Mouse (Mus musculus) lung, embryonic 14.5 days (tissue): Measurements from ENCODE around the gene Bco2. TPM values are rescaled to one million over a fixed set of nuclear protein-coding genes. Genes with fewer than 3 reads are reported as not detected.

ENCODE experiments used
- ATAC-seq: fragments of 200-750 bp; cut with Nextera tagmentation; 2 replicates; pipeline ENCODE4 v1.8.0; 2017; ENCODE audit warnings: mild to moderate bottlenecking, moderate TSS enrichment, moderate library complexity; ENCODE audit not compliant: insufficient read depth
- DNase-seq: peaks from one replicate; pipeline ENCODE4 v3.0.0-alpha.2; 2015
- H3K27ac ChIP-seq: fragments of 300-500 bp; sonication (generic); 2 replicates; pipeline ENCODE4 v1.5.1; 2014; ENCODE audit warnings: low read depth, mild to moderate bottlenecking, moderate library complexity
- H3K27me3 ChIP-seq: fragments of 300-500 bp; sonication (generic); 2 replicates; pipeline ENCODE4 v1.6.1; 2014; ENCODE audit warnings: low read length, control low read depth; ENCODE audit not compliant: insufficient read depth
- H3K36me3 ChIP-seq: fragments of 300-500 bp; sonication (generic); 2 replicates; pipeline ENCODE4 v1.6.1; 2014; ENCODE audit warnings: control low read depth; ENCODE audit not compliant: insufficient read depth
- H3K4me1 ChIP-seq: fragments of 300-500 bp; sonication (generic); 2 replicates; pipeline ENCODE4 v1.6.1; 2014; ENCODE audit warnings: antibody characterized with exemption, control low read depth; ENCODE audit not compliant: insufficient read depth
- H3K4me2 ChIP-seq: fragments of 300-500 bp; sonication (generic); 2 replicates; pipeline ENCODE4 v1.6.1; 2014; ENCODE audit warnings: mild to moderate bottlenecking
- H3K4me3 ChIP-seq: fragments of 300-500 bp; sonication (generic); 2 replicates; pipeline ENCODE4 v1.5.1; 2014; ENCODE audit warnings: low read depth, low read length
- H3K9ac ChIP-seq: fragments of 300-500 bp; sonication (generic); 2 replicates; pipeline ENCODE4 v1.6.1; 2014
- H3K9me3 ChIP-seq: fragments of 300-500 bp; sonication (generic); 2 replicates; pipeline ENCODE4 v1.6.1; 2016; ENCODE audit warnings: low read depth, low read length, control low read depth
- CTCF ChIP-seq: IDR thresholded peaks from 2 replicates; pipeline ENCODE4 v1.5.1; 2016; ENCODE audit warnings: antibody characterized with exemption, low read depth
- WGBS: fragments of 180-500 bp; shearing (Covaris S2); extraction: QIAGEN DNeasy Blood & Tissue Kit; methylation state at CpG from one replicate; pipeline ENCODE4 v1.1.7; 2014; 5-methylcytosine and 5-hydroxymethylcytosine counted together
- polyA plus RNA-seq: library from polyadenylated mRNA; unstranded; fragments of >200 nt; fragmentation: Nextera tagmentation; extraction: Ambion mirVana; gene quantifications from 2 replicates; pipeline ENCODE4 v1.2.1, GENCODE M21; 2014

The Bco2 gene
- polyA plus RNA-seq, 1 experiment from 2014 or later: 0.17 TPM

DNA sequence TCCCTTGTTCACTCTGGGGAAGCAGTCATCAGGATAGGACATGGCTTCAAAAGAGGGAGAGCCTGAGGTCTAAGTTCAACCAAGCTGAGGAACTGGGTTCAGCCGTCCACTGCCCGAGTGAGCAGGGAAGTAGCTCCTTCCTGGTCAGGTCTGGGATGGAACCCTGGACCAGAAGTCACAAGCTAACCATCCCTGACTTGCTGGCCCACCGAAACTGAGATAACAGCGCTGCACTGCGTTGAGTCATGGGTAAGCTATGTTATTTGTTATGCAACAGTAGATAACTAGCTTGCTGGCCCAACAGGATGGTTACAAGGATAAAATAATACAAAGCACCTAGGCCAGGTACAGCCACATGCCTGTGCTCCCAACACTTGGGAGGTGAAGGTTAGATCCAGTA lies 39.5 kb downstream of the Bco2 start:
- no peaks in the 10 kb centered on the region for H3K36me3 ChIP-seq
- 69% methylated on average over 5 of the region's 5 CpGs for WGBS
- H3K4me2 ChIP-seq: no peak overlapping the region
- no peaks in the 10 kb centered on the region for H3K27me3 ChIP-seq
- ATAC-seq: no peak
- no peaks in the 10 kb centered on the region for H3K9me3 ChIP-seq
- no peak overlapping the region for H3K4me3 ChIP-seq
- H3K9ac ChIP-seq: no peak overlapping the region
- DNase-seq: no peak
- no peak for TF ChIP-seq CTCF
- H3K4me1 ChIP-seq: no peaks in the 10 kb centered on the region
- no peak overlapping the region for H3K27ac ChIP-seq

- Histone ChIP-seq H3K4me1 (no peaks in the 10 kb centered on the region), H3K9ac (no peak overlapping the region), H3K27ac (no peak overlapping the region), H3K27me3 (no peaks in the 10 kb centered on the region), H3K4me3 (no peak overlapping the region), H3K9me3 (no peaks in the 10 kb centered on the region), H3K36me3 (no peaks in the 10 kb centered on the region), H3K4me2 (no peak overlapping the region)
- ATAC-seq (no peak), DNase-seq (no peak)
- TF ChIP-seq CTCF: no peak
- 31% methylated on average over 7 of the region's 7 CpGs for WGBS
Observed at GRCm38 (mm10) chr9:50507570-50507969, 47.4 kb downstream of the Bco2 start.

DNA sequence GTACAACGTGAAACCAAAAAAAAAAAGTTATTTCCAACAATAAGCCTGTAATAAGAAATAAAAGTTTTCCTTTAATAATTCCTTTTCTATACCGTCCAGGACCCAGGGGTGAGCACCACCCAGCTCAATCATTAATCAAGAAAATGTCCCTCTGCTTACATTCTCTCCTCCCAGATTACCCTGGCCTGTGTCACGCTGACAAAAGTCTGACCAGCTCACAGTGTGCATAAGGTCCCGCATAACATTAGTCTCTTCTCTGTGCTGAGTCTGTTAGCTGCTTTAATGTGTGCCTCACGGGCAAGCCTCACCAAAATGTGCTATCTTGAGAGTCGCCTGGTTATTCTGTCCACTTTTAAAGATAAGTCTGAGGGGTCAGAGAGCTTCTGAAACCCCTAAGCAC lies 49.6 kb downstream of the Bco2 start:
- Histone ChIP-seq H3K9me3 (no peaks in the 10 kb centered on the region), H3K27ac (no peak overlapping the region), H3K4me3 (no peak overlapping the region), H3K9ac (no peak overlapping the region), H3K27me3 (no peaks in the 10 kb centered on the region), H3K4me2 (no peak overlapping the region), H3K36me3 (no peaks in the 10 kb centered on the region), H3K4me1 (no peaks in the 10 kb centered on the region)
- TF ChIP-seq CTCF: no peak
- ATAC-seq (no peak), DNase-seq (no peak)
- WGBS: 26% methylated on average over 6 of the region's 6 CpGs

- ATAC-seq (no peak), DNase-seq (no peak)
- no peak for TF ChIP-seq CTCF
- Histone ChIP-seq H3K36me3 (no peaks in the 10 kb centered on the region), H3K27me3 (no peaks in the 10 kb centered on the region), H3K4me2 (no peak overlapping the region), H3K4me1 (no peaks in the 10 kb centered on the region), H3K9ac (no peak overlapping the region), H3K4me3 (no peak overlapping the region), H3K9me3 (no peaks in the 10 kb centered on the region), H3K27ac (no peak overlapping the region)
- WGBS: 90% methylated on average over 3 of the region's 3 CpGs
Observed at GRCm38 (mm10) chr9:50502949-50503348, 52.0 kb downstream of the Bco2 start.

- peak overlapping the region; percentile 54 for H3K4me2 ChIP-seq
- TF ChIP-seq CTCF: no peak
- WGBS: 17% methylated on average over 14 of the region's 14 CpGs
- H3K9ac ChIP-seq: peak overlapping the region; percentile 32
- H3K4me3 ChIP-seq: peak overlapping the region; percentile 27
- ATAC-seq: peak; percentile 93
- no peaks in the 10 kb centered on the region for H3K9me3 ChIP-seq
- no peaks in the 10 kb centered on the region for H3K27me3 ChIP-seq
- DNase-seq: peak; percentile 89
- no peak overlapping the region for H3K27ac ChIP-seq
- no peaks in the 10 kb centered on the region for H3K36me3 ChIP-seq
- H3K4me1 ChIP-seq: 0 out of 2 replicates have a peak, but pooled peaks cover under 1% of the 10 kb centered on the region
Observed at GRCm38 (mm10) chr9:50500974-50501501, 53.9 kb downstream of the Bco2 start.

GRCm38 (mm10) chr9:50500467-50500973 lies 54.5 kb downstream of the Bco2 start:
- Histone ChIP-seq H3K27me3 (no peaks in the 10 kb centered on the region), H3K36me3 (no peaks in the 10 kb centered on the region), H3K4me1 (0 out of 2 replicates have a peak, but pooled peaks cover 3% of the 10 kb centered on the region), H3K4me3 (peak overlapping the region; percentile 27), H3K27ac (no peak overlapping the region), H3K9ac (no peak overlapping the region), H3K9me3 (no peaks in the 10 kb centered on the region), H3K4me2 (peak overlapping the region; percentile 54)
- no peak for TF ChIP-seq CTCF
- ATAC-seq (no peak), DNase-seq (no peak)
- WGBS: 67% methylated on average over 15 of the region's 15 CpGs

GRCm38 (mm10) chr9:50499781-50500180 lies 55.2 kb downstream of the Bco2 start:
- no peak overlapping the region for H3K9ac ChIP-seq
- no peaks in the 10 kb centered on the region for H3K9me3 ChIP-seq
- no peak for ATAC-seq
- no peak overlapping the region for H3K27ac ChIP-seq
- no peak for DNase-seq
- no peaks in the 10 kb centered on the region for H3K36me3 ChIP-seq
- H3K27me3 ChIP-seq: no peaks in the 10 kb centered on the region
- 0 out of 2 replicates have a peak, but pooled peaks cover 3% of the 10 kb centered on the region for H3K4me1 ChIP-seq
- no peak for TF ChIP-seq CTCF
- H3K4me3 ChIP-seq: no peak overlapping the region
- WGBS: 77% methylated on average over 3 of the region's 3 CpGs
- no peak overlapping the region for H3K4me2 ChIP-seq

DNA sequence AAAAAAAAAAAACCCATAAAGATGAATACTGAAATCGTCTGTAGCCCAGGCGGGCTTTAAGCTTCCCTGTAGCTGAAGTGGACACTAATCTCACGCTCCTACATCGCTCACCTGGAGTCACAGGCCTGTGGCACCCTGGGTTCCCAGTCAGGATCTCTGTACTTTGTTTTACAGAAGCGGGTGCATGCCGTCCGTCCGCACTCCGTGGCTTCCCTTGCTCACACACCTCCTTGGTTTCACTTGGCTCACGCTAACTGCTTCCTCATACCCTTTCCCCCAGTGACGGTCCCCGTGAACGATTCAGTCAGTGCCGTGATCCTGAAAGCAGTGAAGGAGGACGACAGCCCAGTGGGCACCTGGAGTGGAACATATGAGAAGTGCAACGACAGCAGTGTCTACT lies 56.2 kb downstream of the Bco2 start:
- WGBS: 73% methylated on average over 16 of the region's 16 CpGs
- no peak overlapping the region for H3K4me3 ChIP-seq
- H3K9me3 ChIP-seq: no peaks in the 10 kb centered on the region
- TF ChIP-seq CTCF: no peak
- no peaks in the 10 kb centered on the region for H3K27me3 ChIP-seq
- no peak for DNase-seq
- H3K4me1 ChIP-seq: 0 out of 2 replicates have a peak, but pooled peaks cover 3% of the 10 kb centered on the region
- H3K9ac ChIP-seq: no peak overlapping the region
- no peak for ATAC-seq
- no peak overlapping the region for H3K27ac ChIP-seq
- no peaks in the 10 kb centered on the region for H3K36me3 ChIP-seq
- no peak overlapping the region for H3K4me2 ChIP-seq
